Mouse (Mus musculus): ENCODE results near the gene Kif26b. TPM values are rescaled to one million over a fixed set of nuclear protein-coding genes. Genes with fewer than 3 reads are reported as not detected.

Kif26b gene
- 0.20 TPM in 1 of 2 replicates, not detected in the other for polyA plus RNA-seq (2011; ENCODE audit: insufficient read depth, insufficient read length, low replicate concordance, missing spikeins)

- WGBS: under 1% methylated on average over 92 of the region's 92 CpGs
- TF ChIP-seq CTCF (IDR thresholded peaks at IDR 0.05; ENCODE audit: control insufficient read depth, insufficient read depth, low read length) (no peak), POLR2A (IDR thresholded peaks at IDR 0.05; ENCODE audit: borderline replicate concordance, control insufficient read depth, low read depth, low read length) (no peak)
- H3K4me3 ChIP-seq (replicated peaks; ENCODE audit: control insufficient read depth, low read depth, low read length): no peak within 1 kb of the TSS
- no peaks in the 10 kb centered on the region; the same call in 1 of the 2 replicates for H3K4me1 ChIP-seq (ENCODE audit: control insufficient read depth, insufficient read depth, low read length)
- H3K27ac ChIP-seq (ENCODE audit: control insufficient read depth, insufficient read depth, low read depth, low read length, poor library complexity): no peak within 1 kb of the TSS; the same call in 1 of the 2 replicates
Measured at GRCm38 (mm10) chr1:178528431-178529351, at the start of gene Kif26b. Kif26b (plus strand) TSS chr1:178529125.

- peaks cover 3% of the 10 kb centered on the region for H3K4me1 ChIP-seq (ENCODE audit: control insufficient read depth, insufficient read depth, low read length)
- no peak overlapping the region for H3K4me3 ChIP-seq (replicated peaks; ENCODE audit: control insufficient read depth, low read depth, low read length)
- H3K27ac ChIP-seq (ENCODE audit: control insufficient read depth, insufficient read depth, low read depth, low read length, poor library complexity): no peak overlapping the region
- TF ChIP-seq CTCF (IDR thresholded peaks at IDR 0.05; ENCODE audit: control insufficient read depth, insufficient read depth, low read length) (no peak), POLR2A (IDR thresholded peaks at IDR 0.05; ENCODE audit: borderline replicate concordance, control insufficient read depth, low read depth, low read length) (no peak)
Measured at GRCm38 (mm10) chr1:178483854-178484253, 45.1 kb upstream of the Kif26b start.

GRCm38 (mm10) chr1:178485138-178485867 lies 43.6 kb upstream of the Kif26b start:
- 75% methylated on average over 5 of the region's 5 CpGs for WGBS
- Histone ChIP-seq H3K4me3 (replicated peaks; ENCODE audit: control insufficient read depth, low read depth, low read length) (no peak overlapping the region), H3K4me1 (ENCODE audit: control insufficient read depth, insufficient read depth, low read length) (peaks cover 6% of the 10 kb centered on the region), H3K27ac (ENCODE audit: control insufficient read depth, insufficient read depth, low read depth, low read length, poor library complexity) (no peak overlapping the region)
- TF ChIP-seq CTCF (IDR thresholded peaks at IDR 0.05; ENCODE audit: control insufficient read depth, insufficient read depth, low read length) (no peak), POLR2A (IDR thresholded peaks at IDR 0.05; ENCODE audit: borderline replicate concordance, control insufficient read depth, low read depth, low read length) (no peak)

- no peak for TF ChIP-seq CTCF (IDR thresholded peaks at IDR 0.05; ENCODE audit: control insufficient read depth, insufficient read depth, low read length)
- Histone ChIP-seq H3K27ac (ENCODE audit: control insufficient read depth, insufficient read depth, low read depth, low read length, poor library complexity) (no peak overlapping the region), H3K4me3 (replicated peaks; ENCODE audit: control insufficient read depth, low read depth, low read length) (no peak overlapping the region), H3K4me1 (ENCODE audit: control insufficient read depth, insufficient read depth, low read length) (peaks cover 6% of the 10 kb centered on the region)
- 79% methylated on average over 5 of the region's 5 CpGs for WGBS
Measured at GRCm38 (mm10) chr1:178485868-178486220, 43.1 kb upstream of the Kif26b start.

GRCm38 (mm10) chr1:178486828-178487227 lies 42.1 kb upstream of the Kif26b start:
- Histone ChIP-seq H3K4me3 (replicated peaks; ENCODE audit: control insufficient read depth, low read depth, low read length) (no peak overlapping the region), H3K27ac (ENCODE audit: control insufficient read depth, insufficient read depth, low read depth, low read length, poor library complexity) (no peak overlapping the region), H3K4me1 (ENCODE audit: control insufficient read depth, insufficient read depth, low read length) (peaks cover 6% of the 10 kb centered on the region)
- TF ChIP-seq POLR2A (IDR thresholded peaks at IDR 0.05; ENCODE audit: borderline replicate concordance, control insufficient read depth, low read depth, low read length) (no peak), CTCF (IDR thresholded peaks at IDR 0.05; ENCODE audit: control insufficient read depth, insufficient read depth, low read length) (no peak)
- 75% methylated on average over 5 of the region's 5 CpGs for WGBS

GRCm38 (mm10) chr1:178489127-178489526 lies 39.8 kb upstream of the Kif26b start:
- peak overlapping the region; percentile 81 for H3K27ac ChIP-seq (ENCODE audit: control insufficient read depth, insufficient read depth, low read depth, low read length, poor library complexity)
- WGBS: 26% methylated on average over 3 of the region's 3 CpGs
- no peak overlapping the region for H3K4me3 ChIP-seq (replicated peaks; ENCODE audit: control insufficient read depth, low read depth, low read length)
- H3K4me1 ChIP-seq (ENCODE audit: control insufficient read depth, insufficient read depth, low read length): peaks cover 8% of the 10 kb centered on the region
- TF ChIP-seq POLR2A (IDR thresholded peaks at IDR 0.05; ENCODE audit: borderline replicate concordance, control insufficient read depth, low read depth, low read length) (no peak), CTCF (IDR thresholded peaks at IDR 0.05; ENCODE audit: control insufficient read depth, insufficient read depth, low read length) (no peak)

GRCm38 (mm10) chr1:178491733-178492132 lies 37.2 kb upstream of the Kif26b start:
- H3K4me1 ChIP-seq (ENCODE audit: control insufficient read depth, insufficient read depth, low read length): peaks cover 8% of the 10 kb centered on the region

GRCm38 (mm10) chr1:178492493-178492892 lies 36.4 kb upstream of the Kif26b start:
- Histone ChIP-seq H3K4me3 (replicated peaks; ENCODE audit: control insufficient read depth, low read depth, low read length) (no peak overlapping the region), H3K4me1 (ENCODE audit: control insufficient read depth, insufficient read depth, low read length) (peaks cover 8% of the 10 kb centered on the region), H3K27ac (ENCODE audit: control insufficient read depth, insufficient read depth, low read depth, low read length, poor library complexity) (no peak overlapping the region)
- 28% methylated on average over 2 of the region's 2 CpGs for WGBS
- no peak for TF ChIP-seq POLR2A (IDR thresholded peaks at IDR 0.05; ENCODE audit: borderline replicate concordance, control insufficient read depth, low read depth, low read length)

More at GRCm38 (mm10) chr1:178491733-178492132, 37.2 kb upstream of the Kif26b start:
- 32% methylated on average over 5 of the region's 5 CpGs for WGBS
- Histone ChIP-seq H3K27ac (ENCODE audit: control insufficient read depth, insufficient read depth, low read depth, low read length, poor library complexity) (no peak overlapping the region; the same call in 1 of the 2 replicates), H3K4me3 (replicated peaks; ENCODE audit: control insufficient read depth, low read depth, low read length) (no peak overlapping the region)
- TF ChIP-seq POLR2A (IDR thresholded peaks at IDR 0.05; ENCODE audit: borderline replicate concordance, control insufficient read depth, low read depth, low read length): no peak
- no peak for TF ChIP-seq CTCF (IDR thresholded peaks at IDR 0.05; ENCODE audit: control insufficient read depth, insufficient read depth, low read length)
